ENCODE assay signal across 8 mouse cellular contexts in genomic region chr14:34234630-34235380, GRCm38 (mm10). TPM values are rescaled to one million over a fixed set of nuclear protein-coding genes. Genes with fewer than 3 reads are reported as not detected.
DNase-seq lines count a peak whose midpoint lies in the region; ATAC-seq and TF ChIP-seq lines count a peak whose summit lies in the region.

No protein-coding gene starts in this region.

- peak overlapping the region; percentile 20 for H3K9ac ChIP-seq in ES-E14 (ENCODE audit: insufficient read depth, low read depth, low read length, poor library complexity, severe bottlenecking)
- H3K9ac ChIP-seq in liver, postnatal 0 days (replicated peaks) = no peak overlapping the region
- H3K9ac ChIP-seq in neural tube, embryonic 13.5 days = peak overlapping the region; percentile 65

- in situ Hi-C loops in ES-E14 (cut with MboI; ENCODE audit: low sequenced_read_pairs in 2 of 2, unreplicated experiment in 2 of 2) = no loop called here

- H3K36me3 ChIP-seq in ES-E14 (ENCODE audit: control insufficient read depth, insufficient read depth, low read length, poor library complexity, severe bottlenecking) = peaks cover 6% of the 10 kb centered on the region; the same call in 1 of the 2 replicates
- H3K36me3 ChIP-seq in forebrain, embryonic 10.5 days (replicated peaks) = no peaks in the 10 kb centered on the region
- H3K36me3 ChIP-seq in liver, postnatal 0 days (replicated peaks; ENCODE audit: insufficient read depth, low read length) = peaks cover 14% of the 10 kb centered on the region
- H3K36me3 ChIP-seq in neural tube, embryonic 13.5 days = no peaks in the 10 kb centered on the region

- TF ChIP-seq EP300 in liver, postnatal 0 days (IDR thresholded peaks at IDR 0.05; ENCODE audit: low read depth) = no peak

- no peaks in the 10 kb centered on the region for H3K9me3 ChIP-seq in ES-E14 (ENCODE audit: control insufficient read depth, insufficient read depth, low read depth, low read length)
- no peaks in the 10 kb centered on the region for H3K9me3 ChIP-seq in forebrain, embryonic 10.5 days
- H3K9me3 ChIP-seq in liver, postnatal 0 days (ENCODE audit: low read length) = no peaks in the 10 kb centered on the region
- no peaks in the 10 kb centered on the region for H3K9me3 ChIP-seq in neural tube, embryonic 13.5 days

- TF ChIP-seq CTCF in liver, postnatal 0 days (IDR thresholded peaks at IDR 0.05; ENCODE audit: low read depth) = peak; percentile 89

- peaks cover 0 to 4% of the 10 kb centered on the region in 2 experiments; a peak in 1 of 4 replicates for H3K4me1 ChIP-seq in ES-E14 (ENCODE audit: control insufficient read depth in 2 of 2, insufficient read depth in 2 of 2, low read length in 2 of 2, poor library complexity in 1 of 2)
- peaks cover 12% of the 10 kb centered on the region for H3K4me1 ChIP-seq in forebrain, embryonic 10.5 days
- H3K4me1 ChIP-seq in liver, postnatal 0 days (ENCODE audit: insufficient read depth) = no peaks in the 10 kb centered on the region
- H3K4me1 ChIP-seq in neural tube, embryonic 13.5 days (replicated peaks) = peaks cover 6% of the 10 kb centered on the region

- intact Hi-C loops in heart, postnatal 10 days (cut with DNase I) = loop anchor here (2.0 to 10.0 kb wide), 3 partner anchors 128 to 270 kb away; no protein-coding TSS in a partner anchor

- peak overlapping the region in 1 of 2 experiments; percentile 5; a peak in 1 of 4 replicates for H3K4me3 ChIP-seq in ES-E14 (ENCODE audit: insufficient read depth in 1 of 2, low read depth in 1 of 2, low read length in 2 of 2, poor library complexity in 1 of 2, severe bottlenecking in 1 of 2)
- H3K4me3 ChIP-seq in forebrain, embryonic 10.5 days = peak overlapping the region; percentile 49
- no peak overlapping the region for H3K4me3 ChIP-seq in liver, postnatal 0 days (ENCODE audit: low read depth, low read length)
- H3K4me3 ChIP-seq in neural tube, embryonic 13.5 days = peak overlapping the region; percentile 32

- ATAC-seq in liver, postnatal 0 days = peak; percentile 97
- peak; percentile 98 for ATAC-seq in neural tube, embryonic 13.5 days (ENCODE audit: low read depth)

- H3K27me3 ChIP-seq in forebrain, embryonic 10.5 days (ENCODE audit: poor library complexity, severe bottlenecking) = no peaks in the 10 kb centered on the region
- H3K27me3 ChIP-seq in liver, postnatal 0 days (ENCODE audit: insufficient read depth, low read length) = no peaks in the 10 kb centered on the region
- no peaks in the 10 kb centered on the region for H3K27me3 ChIP-seq in neural tube, embryonic 13.5 days

- no peak overlapping the region for H3K27ac ChIP-seq in ES-E14 (ENCODE audit: insufficient read depth, low read depth, low read length, poor library complexity, severe bottlenecking)
- H3K27ac ChIP-seq in forebrain, embryonic 10.5 days = no peak overlapping the region
- no peak overlapping the region for H3K27ac ChIP-seq in liver, postnatal 0 days (ENCODE audit: low read depth)
- no peak overlapping the region for H3K27ac ChIP-seq in neural tube, embryonic 13.5 days (replicated peaks)

- 2% methylated on average over 16 of the region's 16 CpGs for WGBS in forebrain, embryonic 10.5 days
- WGBS in liver, postnatal 0 days (ENCODE audit: insufficient replicate concordance) = 25% methylated on average over 16 of the region's 16 CpGs
- whole genome bisulfite sequencing in neural tube, embryonic 13.5 days = 5% methylated on average over 16 of the region's 16 CpGs

- H3K4me2 ChIP-seq in liver, postnatal 0 days (ENCODE audit: low read depth, low read length) = peak overlapping the region; percentile 49
- peak overlapping the region; percentile 56 for H3K4me2 ChIP-seq in neural tube, embryonic 13.5 days

- peak; percentile 83 for DNase-seq in ES-E14 (ENCODE audit: low read depth, low spot score)
- peak; percentile 0 for DNase-seq in c-Kit-negative CD71-positive TER-119-positive erythroid progenitor cells, embryonic 14.5 days (ENCODE audit: low read depth, low spot score)
- DNase-seq in forebrain, embryonic 10.5 days (ENCODE audit: extremely low spot score, low spot score) = peak; percentile 77
- DNase-seq in heart, postnatal 10 days = peak; percentile 72 to 79
- peak; percentile 81 to 88 for DNase-seq in kidney, postnatal 25 days
- peak; percentile 67 for DNase-seq in liver, postnatal 0 days
- peak; percentile 41 for DNase-seq in thymus, postnatal 4 days

TF ChIP-seq in ES-E14, 5 proteins besides CTCF, POLR2A, EP300 and RAD21:
- peak; percentile 59 for TF ChIP-seq ZC3H11A (IDR thresholded peaks at IDR 0.05; ENCODE audit: borderline replicate concordance, low read depth, low read length)
- no peak for TF ChIP-seq MAFK (IDR thresholded peaks at IDR 0.05; ENCODE audit: insufficient read depth, low read depth, low read length)
- no peak for TF ChIP-seq ZNF384 (IDR thresholded peaks at IDR 0.05; ENCODE audit: low read depth, low read length)

RNA-seq across cellular contexts. Expression of gene Syt15, which starts 15.4 kb away (rescaled TPM):
- total RNA-seq in ES-E14 (2012; rRNA removed) = 0.26 TPM in 1 of 2 replicates, not detected in the other
- polyA plus RNA-seq in forebrain, embryonic 10.5 days (2016; fragmentation: Nextera tagmentation; extraction: Ambion mirVana) = 0.06 and 0.10 TPM in 2 replicates
- 1 to 10 TPM; 1.3 to 1.6 TPM for total RNA-seq in heart, postnatal 10 days (2021)
- 0.07 and 0.11 TPM in 2 replicates for polyA plus RNA-seq in liver, postnatal 0 days (2015; fragmentation: Nextera tagmentation; extraction: Ambion mirVana)
- polyA plus RNA-seq in neural tube, embryonic 13.5 days (2015; fragmentation: Nextera tagmentation; extraction: Ambion mirVana) = 0.41 and 0.54 TPM in 2 replicates

RNA-seq across cellular contexts. Expression of gene Gprin2, which starts 33.4 kb away (rescaled TPM):
- total RNA-seq in ES-E14 (2012; rRNA removed) = 0.58 and 1.6 TPM in 2 replicates
- polyA plus RNA-seq in forebrain, embryonic 10.5 days (2016; fragmentation: Nextera tagmentation; extraction: Ambion mirVana) = 0.32 and 0.33 TPM in 2 replicates
- total RNA-seq in heart, postnatal 10 days (2021) = under 1 TPM; 0.17 to 0.34 TPM
- 0.01 and 0.11 TPM in 2 replicates for polyA plus RNA-seq in liver, postnatal 0 days (2015; fragmentation: Nextera tagmentation; extraction: Ambion mirVana)
- polyA plus RNA-seq in neural tube, embryonic 13.5 days (2015; fragmentation: Nextera tagmentation; extraction: Ambion mirVana) = 3.1 and 3.5 TPM in 2 replicates

Comparison
In these comparisons a context has a peak if more than half of its experiments do, and no peak if none do; other contexts are left out.
1. DNase-seq: peak in every context shown above with its lines; median percentile 84 in kidney, postnatal 25 days; 83 in ES-E14; 77 in forebrain, embryonic 10.5 days; 76 in heart, postnatal 10 days; 67 in liver, postnatal 0 days; 41 in thymus, postnatal 4 days; 0 in c-Kit-negative CD71-positive TER-119-positive erythroid progenitor cells, embryonic 14.5 days.